Mouse (Mus musculus): ENCODE results near the gene Scarf2.
A peak's percentile ranks its signal among the peaks of the same experiment; 100 is the strongest.

Gene Scarf2

DNA sequence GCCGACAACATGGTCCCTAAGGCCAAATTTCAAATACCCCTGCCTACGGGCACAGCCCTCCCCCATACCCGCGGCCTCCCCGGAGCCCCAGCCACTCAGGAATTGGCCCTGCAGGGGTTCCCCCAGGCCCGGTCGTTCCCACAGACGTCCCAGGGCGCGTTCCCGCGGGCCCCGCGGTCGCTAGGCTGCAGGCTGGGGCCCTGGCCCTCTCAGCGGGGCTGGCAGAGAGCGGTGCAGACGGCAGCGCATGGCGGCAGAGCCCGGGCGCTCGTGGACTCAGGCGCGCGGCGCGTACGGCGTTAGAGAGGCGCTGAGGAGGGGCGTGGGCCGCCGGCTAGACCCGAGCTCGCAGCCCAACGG, 36.2 kb downstream of the Scarf2 start:
- peak in 1 of 2 experiments; percentile 34 for DNase-seq

DNA sequence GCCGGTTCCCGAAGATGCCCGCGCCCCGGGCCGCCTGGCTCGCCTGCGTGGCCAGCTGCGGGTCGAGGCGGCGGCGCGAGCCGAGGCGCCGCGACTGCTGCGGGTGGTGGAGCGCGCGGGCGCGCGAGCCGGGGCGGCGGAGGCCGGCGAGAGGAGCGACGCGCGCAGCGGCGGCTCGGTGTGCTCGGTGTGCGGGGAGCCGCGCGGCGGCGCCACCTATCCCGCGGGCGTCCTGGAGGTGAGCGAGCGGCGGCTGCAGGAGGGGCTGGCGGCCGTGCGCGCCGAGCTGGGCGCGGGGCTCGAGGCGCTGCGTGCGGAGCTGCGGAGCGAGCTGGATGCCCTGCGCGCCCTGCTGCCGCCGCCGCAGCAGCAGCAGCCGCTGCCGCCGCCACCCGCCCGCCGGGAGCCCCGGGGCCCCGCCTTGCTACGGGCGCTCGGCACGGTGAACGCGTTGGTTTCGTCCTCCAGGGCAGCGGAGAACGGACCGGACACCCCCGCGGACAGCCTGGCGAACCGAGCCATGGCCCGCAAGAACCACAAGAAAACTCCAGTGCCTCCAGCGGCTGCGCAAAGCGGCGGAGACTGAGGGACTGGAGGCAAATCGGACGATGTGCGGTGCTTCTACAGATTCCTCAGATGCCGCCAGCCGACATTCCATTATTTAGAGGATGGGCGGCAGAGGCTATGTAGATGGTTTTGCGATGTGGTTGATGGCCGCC, 36.8 kb downstream of the Scarf2 start:
- DNase-seq = peak in 1 of 2 experiments; percentile 41

DNA sequence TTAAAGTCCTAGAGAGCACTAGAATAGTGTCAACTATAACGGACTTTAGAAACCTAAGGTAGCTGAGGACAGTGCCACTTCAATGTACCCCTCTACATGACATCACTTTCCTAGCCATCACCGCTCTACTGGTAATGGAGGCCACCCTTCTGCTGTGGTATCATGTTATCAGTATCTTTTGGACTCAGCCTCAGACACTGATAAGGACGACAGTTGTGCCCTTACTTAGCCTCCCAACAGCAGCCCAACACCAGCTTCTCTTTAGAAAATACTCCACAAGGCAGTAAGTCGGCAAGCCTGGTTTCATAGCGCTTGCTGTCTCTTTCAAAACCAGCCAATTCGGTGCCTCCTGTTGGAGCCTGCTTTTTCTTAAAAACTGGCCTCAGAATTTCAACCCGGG, 37.5 kb downstream of the Scarf2 start:
- DNase-seq = no peak

GRCm38 (mm10) chr16:17835481-17835880, 38.4 kb downstream of the Scarf2 start:
- DNase-seq = no peak

- no peak for DNase-seq
Observed at GRCm38 (mm10) chr16:17838051-17838450, 41.0 kb downstream of the Scarf2 start, which contains the start of gene Car15. Gene Car15, minus strand, starts transcription at chr16:17838364.

DNA sequence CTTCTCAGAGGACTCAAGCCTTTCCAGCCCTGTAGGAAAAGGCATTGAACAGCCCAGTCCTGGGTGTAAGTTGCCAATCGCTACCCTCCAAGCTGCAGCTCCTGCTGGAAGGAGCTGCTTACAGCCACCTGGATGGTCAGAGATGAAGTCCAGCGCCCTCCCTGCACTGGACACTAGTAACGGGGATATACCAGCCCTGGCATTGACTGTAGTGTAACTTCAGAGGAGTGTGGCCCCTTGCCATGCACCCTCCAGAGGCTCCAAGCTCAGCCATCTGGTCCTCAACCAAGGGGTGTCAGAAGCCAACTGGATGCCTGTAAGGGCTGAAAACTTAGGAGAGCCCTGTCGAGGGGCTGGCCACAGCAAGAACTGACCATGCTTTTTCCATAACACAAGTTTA, 42.9 kb downstream of the Scarf2 start:
- no peak for DNase-seq

- no peak for DNase-seq
Observed at GRCm38 (mm10) chr16:17842437-17842836, 45.4 kb downstream of the Scarf2 start.

DNA sequence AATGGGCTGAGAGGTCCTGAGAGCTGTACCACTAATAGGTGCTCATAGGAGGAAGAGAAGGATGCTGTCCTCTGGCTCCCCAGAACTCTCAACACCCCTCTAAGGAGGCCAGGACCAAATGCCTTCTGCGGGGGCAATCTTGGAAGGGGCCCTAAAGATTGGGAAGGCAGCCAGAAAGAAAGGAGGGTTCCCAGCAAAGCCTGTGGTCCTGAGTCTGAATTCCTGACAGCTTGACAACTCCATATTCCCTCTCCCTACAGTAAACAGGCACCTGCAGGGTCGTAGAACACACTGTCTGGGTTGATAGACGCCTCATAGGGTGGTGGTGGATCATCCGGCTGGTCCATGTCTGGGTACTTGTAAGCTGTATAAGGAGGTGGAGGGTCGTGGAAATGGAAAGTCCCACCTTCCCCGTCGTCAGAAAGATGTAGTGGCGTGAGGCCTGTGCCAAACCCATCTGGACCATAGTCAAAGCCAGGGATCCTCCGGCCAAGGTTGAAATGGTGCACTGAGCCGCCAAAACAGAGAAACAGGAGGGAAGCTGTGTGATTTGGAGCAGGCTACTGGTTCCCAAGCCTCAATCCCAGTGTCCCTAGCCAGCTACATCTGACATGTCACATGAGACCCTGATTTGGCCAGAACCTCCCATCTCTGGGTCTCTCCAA, 46.8 kb downstream of the Scarf2 start:
- no peak for DNase-seq

DNA sequence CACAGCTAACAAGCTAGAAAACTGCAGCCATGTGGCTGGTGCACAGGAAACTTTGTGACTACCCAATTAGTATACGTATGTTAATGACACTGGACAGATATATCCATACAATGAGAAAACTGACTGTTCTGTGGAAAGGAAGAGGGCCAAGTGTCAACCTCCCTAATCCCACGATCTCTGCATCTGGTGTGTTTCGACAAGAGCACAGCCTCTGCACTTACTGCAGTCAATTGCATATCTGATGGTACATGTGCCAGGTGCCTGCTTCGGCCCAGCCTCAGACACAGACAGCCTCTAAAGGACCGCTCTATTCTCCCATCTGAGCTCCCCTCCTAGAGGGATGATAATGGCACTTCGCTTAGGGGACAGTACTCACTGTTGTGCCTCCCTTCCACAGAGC, 51.3 kb downstream of the Scarf2 start:
- DNase-seq = no peak

DNA sequence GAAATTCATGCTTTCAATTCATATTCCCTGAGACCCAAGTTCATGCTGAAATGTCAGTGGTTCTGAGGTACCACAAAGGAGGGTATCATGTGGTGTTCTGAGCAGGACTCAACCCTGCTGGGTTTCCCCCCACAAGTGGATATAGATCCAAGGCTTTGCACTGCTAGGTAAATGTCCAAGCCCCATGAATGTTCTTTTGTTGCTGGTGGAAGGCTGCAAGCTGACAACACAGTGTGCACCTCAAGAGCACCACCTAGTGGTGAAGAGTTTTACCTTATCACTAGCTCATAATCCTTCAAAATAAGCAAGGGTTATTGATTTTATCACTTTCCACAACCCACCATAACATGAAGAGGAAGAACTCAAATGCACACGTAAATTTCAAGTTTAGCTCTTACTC, 51.8 kb downstream of the Scarf2 start:
- DNase-seq = peak in 1 of 2 experiments; percentile 31

GRCm38 (mm10) chr16:17849486-17849885, 52.4 kb downstream of the Scarf2 start:
- no peak for DNase-seq

DNA sequence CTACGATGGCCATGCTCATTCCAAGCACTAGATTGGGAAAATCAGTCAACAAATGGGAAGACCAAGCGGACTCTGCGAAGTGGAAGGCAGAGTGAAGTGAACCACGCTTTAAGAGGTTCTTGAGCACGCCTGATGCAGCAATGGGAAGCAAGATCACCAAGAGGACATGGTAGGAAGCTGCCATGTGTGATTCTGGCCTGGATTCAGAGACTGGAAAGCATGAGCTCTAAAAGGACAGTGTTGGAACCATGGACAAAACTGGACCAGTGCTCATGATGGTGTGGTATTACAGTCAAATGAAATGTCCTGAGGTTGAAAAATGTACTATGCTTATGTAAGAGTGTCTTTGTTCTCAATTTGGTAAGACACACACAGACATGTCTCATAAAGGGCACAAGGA, 54.2 kb downstream of the Scarf2 start:
- no peak for DNase-seq

DNA sequence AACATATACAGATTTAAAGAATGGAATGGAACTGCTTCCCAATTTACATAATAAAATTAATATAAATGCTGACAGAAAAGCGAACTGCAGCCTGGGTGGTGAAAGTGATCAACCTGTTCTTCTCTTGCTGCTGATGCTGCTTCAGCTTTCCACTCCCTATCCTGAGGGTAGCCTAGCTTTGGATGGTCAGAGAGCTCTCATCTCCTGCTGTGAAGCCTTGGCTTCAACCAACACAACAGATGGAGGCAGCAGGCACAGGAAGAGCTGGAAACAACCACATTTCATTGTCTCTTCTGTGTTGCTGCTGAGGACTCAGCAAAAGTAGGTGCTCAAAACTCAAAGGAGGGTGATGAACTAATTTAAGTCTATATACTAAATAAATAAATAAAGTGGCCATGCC, 54.8 kb downstream of the Scarf2 start:
- no peak for DNase-seq

- DNase-seq = no peak
Observed at GRCm38 (mm10) chr16:17853263-17853662, 56.2 kb downstream of the Scarf2 start.

GRCm38 (mm10) chr16:17857157-17857556, 60.1 kb downstream of the Scarf2 start:
- DNase-seq = no peak

Data from lung, postnatal 4 days (tissue).